Mouse (Mus musculus): ENCODE measurements around the gene BC067074. TPM values are rescaled to one million over a fixed set of nuclear protein-coding genes. Genes with fewer than 3 reads are reported as not detected.
"Not testable (repeated sequence)": the region's sequence is repeated elsewhere in the genome, so short reads cannot be mapped to it uniquely, and the experiment has no call there.

Gene BC067074
- total RNA-seq, 2 experiments from 2014 or later, result 3.4 to 4.4 TPM

- no peak for DNase-seq
- intact Hi-C loops (cut with DNase I), result no loop called here
These were observed 76.1 kb downstream of the BC067074 start for GRCm38 (mm10) chr13:113368931-113369579.

- intact Hi-C loops (cut with DNase I), result no loop called here
These were observed 76.7 kb downstream of the BC067074 start for GRCm38 (mm10) chr13:113369622-113370021.

GRCm38 (mm10) chr13:113373291-113374083, 80.5 kb downstream of the BC067074 start:
- DNase-seq, result no peak
- intact Hi-C loops (cut with DNase I), result no loop called here

More at GRCm38 (mm10) chr13:113369622-113370021, 76.7 kb downstream of the BC067074 start:
- DNase-seq, result no peak

DNA sequence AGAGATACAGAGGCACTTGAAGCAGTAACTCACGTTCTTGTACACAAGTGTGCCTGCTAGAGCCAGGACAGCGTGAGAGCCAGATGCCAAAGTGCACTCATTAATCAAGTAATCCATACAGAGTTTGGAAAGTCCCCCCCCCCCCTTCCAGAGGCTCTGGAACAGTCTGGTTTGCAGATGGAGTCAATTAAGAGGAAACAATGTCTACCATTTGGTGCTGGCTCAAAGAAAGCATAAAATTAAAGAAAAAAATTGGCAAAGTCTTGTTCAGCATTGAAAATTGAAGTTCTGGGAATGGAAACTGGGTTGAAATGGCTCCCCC, 81.1 kb downstream of the BC067074 start:
- DNase-seq, result no peak
- intact Hi-C loops (cut with DNase I), result no loop called here

DNA sequence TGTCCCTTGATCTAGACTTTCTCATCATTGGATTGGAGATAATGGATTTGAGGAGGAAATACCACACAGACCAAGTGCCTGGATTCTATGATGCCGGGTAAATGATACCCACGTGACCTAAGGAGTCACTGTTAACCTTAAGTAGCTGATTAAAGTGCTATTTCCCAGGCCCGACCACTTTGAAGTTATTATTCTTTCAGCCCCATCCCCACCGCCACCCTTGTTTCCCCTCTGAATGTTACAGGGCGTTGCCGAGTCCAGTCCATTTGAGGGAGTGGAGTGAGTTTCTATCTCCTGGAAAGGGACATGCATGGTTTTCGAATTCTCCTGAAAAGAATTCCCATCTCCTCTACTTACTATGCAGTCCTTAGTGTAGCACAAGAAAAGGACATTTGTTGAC, 84.7 kb downstream of the BC067074 start:
- intact Hi-C loops (cut with DNase I), result no loop called here
- no peak for DNase-seq

- DNase-seq, result no peak
- intact Hi-C loops (cut with DNase I), result no loop called here
These were observed 86.0 kb downstream of the BC067074 start for GRCm38 (mm10) chr13:113378980-113379410.

- intact Hi-C loops (cut with DNase I), result no loop called here
- no peak for DNase-seq
These were observed 86.9 kb downstream of the BC067074 start for GRCm38 (mm10) chr13:113379766-113380309.

- intact Hi-C loops (cut with DNase I), result no loop called here
- no peak for DNase-seq
These were observed 88.8 kb downstream of the BC067074 start for GRCm38 (mm10) chr13:113381710-113382109.

DNA sequence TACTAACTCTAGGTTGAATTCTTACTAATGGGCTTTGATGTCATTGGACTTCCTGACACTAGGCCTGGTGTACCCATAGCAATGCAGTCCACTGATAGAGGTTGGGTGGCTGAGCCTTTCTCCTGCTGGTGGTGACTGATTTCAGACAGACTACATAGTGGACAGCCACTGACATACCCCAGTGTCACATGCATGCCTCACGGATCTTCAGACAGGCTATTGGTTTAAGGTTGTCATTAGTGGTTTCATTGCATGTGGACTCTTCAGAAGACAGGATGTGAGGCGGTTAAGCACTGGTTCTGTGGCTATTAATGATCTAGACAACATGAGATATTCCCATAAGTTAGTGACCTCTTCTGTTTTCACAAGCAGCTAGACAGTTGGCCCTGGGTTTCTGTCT, 89.2 kb downstream of the BC067074 start:
- DNase-seq, result no peak
- intact Hi-C loops (cut with DNase I), result no loop called here

- intact Hi-C loops (cut with DNase I); DNase-seq: not testable (repeated sequence)
These were observed 89.8 kb downstream of the BC067074 start for GRCm38 (mm10) chr13:113382770-113383169.

DNA sequence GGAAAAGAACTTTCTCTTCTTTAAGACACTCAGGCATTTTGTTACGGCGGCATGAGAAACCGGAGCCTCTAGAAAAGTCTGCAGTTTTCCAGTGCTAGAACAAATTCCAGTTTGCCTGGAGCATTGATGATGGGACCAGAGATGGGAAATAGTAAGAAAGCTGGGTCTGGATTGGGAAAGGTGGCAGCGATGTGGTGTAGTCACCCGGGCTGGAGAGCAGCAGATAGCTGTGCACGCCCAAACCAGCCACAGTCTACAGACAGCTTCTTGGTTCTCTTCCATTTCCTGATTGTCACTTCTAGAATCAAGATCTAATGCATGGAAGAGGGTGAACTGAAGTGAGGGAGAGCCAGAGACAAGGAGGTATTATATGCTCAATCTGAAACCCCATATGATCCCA, 100.4 kb downstream of the BC067074 start:
- DNase-seq, result no peak
- intact Hi-C loops (cut with DNase I), result no loop called here

- peak; percentile 46 to 51 for DNase-seq
- intact Hi-C loops (cut with DNase I), result no loop called here
These were observed 101.6 kb downstream of the BC067074 start for GRCm38 (mm10) chr13:113394591-113394990.

- no peak for DNase-seq
- intact Hi-C loops (cut with DNase I), result no loop called here
These were observed 104.1 kb downstream of the BC067074 start for GRCm38 (mm10) chr13:113397006-113397520.

GRCm38 (mm10) chr13:113401373-113402010, 108.5 kb downstream of the BC067074 start:
- intact Hi-C loops (cut with DNase I), result no loop called here

GRCm38 (mm10) chr13:113403706-113404105, 110.7 kb downstream of the BC067074 start:
- no peak for DNase-seq
- intact Hi-C loops (cut with DNase I), result no loop called here

More at GRCm38 (mm10) chr13:113401373-113402010, 108.5 kb downstream of the BC067074 start:
- DNase-seq, result no peak

DNA sequence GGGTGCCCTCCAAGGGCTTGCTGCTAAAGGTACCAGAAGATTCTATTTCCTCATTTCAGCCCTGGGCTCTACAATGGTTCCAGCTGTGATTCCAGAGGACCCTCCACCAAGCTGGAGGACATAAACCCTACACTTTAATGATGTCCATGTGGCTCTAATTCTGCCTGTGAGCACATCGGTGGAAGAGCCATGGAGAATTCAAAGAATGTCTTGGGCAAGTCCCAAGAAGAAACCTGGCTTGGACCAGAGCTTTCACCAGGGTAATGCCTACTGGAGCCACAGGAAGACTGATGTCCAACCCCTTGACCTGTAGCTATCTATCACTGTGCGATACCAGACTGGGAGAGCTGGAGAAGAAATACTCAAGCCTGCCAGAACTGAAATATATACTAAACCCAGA, 111.2 kb downstream of the BC067074 start:
- intact Hi-C loops (cut with DNase I), result no loop called here
- no peak for DNase-seq

- intact Hi-C loops (cut with DNase I), result no loop called here
- no peak for DNase-seq
These were observed 117.0 kb downstream of the BC067074 start for GRCm38 (mm10) chr13:113409941-113410340.

GRCm38 (mm10) chr13:113415527-113415926, 122.6 kb downstream of the BC067074 start:
- intact Hi-C loops (cut with DNase I), result no loop called here
- DNase-seq, result no peak

DNA sequence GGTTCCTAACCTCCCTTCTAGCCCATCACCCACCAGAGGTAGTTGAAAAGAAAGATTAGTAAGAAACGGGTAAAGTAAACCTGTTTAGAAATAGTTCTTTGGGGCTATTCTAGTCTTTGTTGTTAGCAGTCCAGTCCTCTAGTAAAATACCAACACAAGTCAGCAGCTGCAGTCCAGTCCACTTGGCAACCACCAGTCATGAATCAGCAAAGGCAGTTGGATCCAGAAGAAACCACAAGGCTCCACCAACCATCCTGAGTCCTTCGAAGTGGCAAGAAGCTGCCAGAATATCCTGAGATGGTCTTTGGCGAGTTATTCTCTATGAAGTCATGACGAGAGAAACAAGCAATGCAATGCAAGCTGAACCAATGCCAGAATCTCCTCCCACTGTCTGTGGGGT, 124.0 kb downstream of the BC067074 start:
- intact Hi-C loops (cut with DNase I), result no loop called here

DNA sequence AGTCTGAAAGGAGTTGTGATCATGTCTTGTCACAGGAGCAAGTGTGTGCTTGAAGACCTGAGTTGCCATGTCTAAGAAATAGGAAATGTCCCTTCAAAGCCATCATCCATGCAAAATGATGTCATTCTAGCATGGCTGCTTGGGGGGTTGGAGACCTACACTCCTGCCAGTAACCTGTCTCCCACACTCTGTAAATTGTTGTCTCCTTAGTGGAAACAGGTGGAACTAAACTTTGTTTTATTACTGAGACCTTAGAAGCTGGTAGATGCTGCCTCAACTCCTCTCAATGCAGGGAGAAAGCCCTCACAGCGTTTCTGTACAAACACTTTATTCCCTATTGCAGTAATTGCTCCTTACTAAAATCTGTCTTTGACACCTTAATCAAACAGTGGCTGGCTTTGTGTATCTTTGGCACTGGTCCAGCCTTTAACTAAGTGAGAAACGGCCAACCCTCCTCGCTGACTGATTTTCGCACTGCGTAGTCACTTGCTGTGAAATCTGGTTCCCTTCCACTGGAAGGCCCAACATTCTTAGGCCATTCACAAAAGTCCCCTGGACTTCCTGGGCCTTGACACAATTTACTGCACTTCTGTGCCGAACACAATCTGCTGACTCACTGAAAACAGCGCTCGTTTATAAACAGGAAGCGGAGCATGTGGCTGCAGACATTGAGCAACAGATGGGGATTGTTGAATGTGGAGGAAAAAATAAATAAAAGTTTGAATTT, 125.0 kb downstream of the BC067074 start:
- DNase-seq, result peak; percentile 33 to 45
- intact Hi-C loops (cut with DNase I), result no loop called here

More for the DNA sequence above, 124.0 kb downstream of the BC067074 start:
- DNase-seq, result no peak
